Mouse (Mus musculus) myocyte (in vitro differentiated cells): ENCODE data around the gene Gm20388. TPM values are rescaled to one million over a fixed set of nuclear protein-coding genes. Genes with fewer than 3 reads are reported as not detected.

Experiments
- H3K27me3 ChIP-seq: one replicate; pipeline ENCODE4 v1.6.1; 2011; ENCODE audit not compliant: control insufficient read depth, insufficient read depth, insufficient read length
- H3K36me3 ChIP-seq: one replicate; pipeline ENCODE4 v1.6.1; 2011; ENCODE audit not compliant: control insufficient read depth, insufficient read depth
- H3K4me2 ChIP-seq: one replicate; pipeline ENCODE4 v1.6.1; 2011; ENCODE audit warnings: low read depth, control low read depth
- H3K4me3 ChIP-seq: one replicate; pipeline ENCODE4 v1.5.1; 2011; ENCODE audit warnings: mild to moderate bottlenecking, control low read depth, moderate library complexity
- H3K79me2 ChIP-seq: one replicate; pipeline ENCODE4 v1.6.1; 2011; ENCODE audit not compliant: control insufficient read depth, insufficient read depth
- H3ac ChIP-seq: one replicate; pipeline ENCODE4 v1.6.1; 2011; ENCODE audit not compliant: control insufficient read depth, insufficient read length
- CEBPB ChIP-seq: IDR thresholded peaks from 2 replicates; pipeline ENCODE4 v1.6.1; 2011; ENCODE audit warnings: mild to moderate bottlenecking, moderate library complexity; ENCODE audit not compliant: poor library complexity, insufficient read depth, severe bottlenecking
- E2F4 ChIP-seq: IDR thresholded peaks from one replicate; pipeline ENCODE4 v1.6.1; 2011; ENCODE audit warnings: mild to moderate bottlenecking, control low read depth, moderate library complexity; ENCODE audit not compliant: insufficient read depth
- MAX ChIP-seq: IDR thresholded peaks from one replicate; pipeline ENCODE4 v1.6.1; 2011; ENCODE audit warnings: low read depth, mild to moderate bottlenecking, control low read depth
- MYOD1 ChIP-seq, 3 experiments: IDR thresholded peaks; one replicate each; pipeline ENCODE4 v1.6.1; 2011; ENCODE audit warnings: control low read depth in 2 of 3, low read depth in 2 of 3, mild to moderate bottlenecking in 2 of 3, moderate library complexity in 1 of 3; ENCODE audit not compliant: insufficient read length in 2 of 3, control insufficient read depth in 1 of 3
- MYOG ChIP-seq, 3 experiments: IDR thresholded peaks; one replicate each; pipeline ENCODE4 v1.6.1; 2011; ENCODE audit warnings: control low read depth in 2 of 3, low read depth in 2 of 3, mild to moderate bottlenecking in 2 of 3; ENCODE audit not compliant: insufficient read length in 2 of 3, control insufficient read depth in 1 of 3, insufficient read depth in 1 of 3
- POLR2A ChIP-seq: IDR thresholded peaks from one replicate; pipeline ENCODE4 v1.6.1; 2011; ENCODE audit warnings: low read depth, mild to moderate bottlenecking, control low read depth, moderate library complexity; ENCODE audit not compliant: insufficient read length
- POLR2AphosphoS2 ChIP-seq: IDR thresholded peaks from one replicate; pipeline ENCODE4 v1.6.1; 2011; ENCODE audit warnings: low read depth, control low read depth; ENCODE audit not compliant: insufficient read length
- REST ChIP-seq: IDR thresholded peaks from one replicate; pipeline ENCODE4 v1.6.1; 2011; ENCODE audit warnings: mild to moderate bottlenecking, control low read depth, moderate library complexity; ENCODE audit not compliant: insufficient read depth, insufficient read length
- SRF ChIP-seq: IDR thresholded peaks from one replicate; pipeline ENCODE4 v1.6.1; 2011; ENCODE audit warnings: low read depth; ENCODE audit not compliant: control insufficient read depth, insufficient read length
- TCF12 ChIP-seq: IDR thresholded peaks from one replicate; pipeline ENCODE4 v1.6.1; 2011; ENCODE audit warnings: mild to moderate bottlenecking, control low read depth; ENCODE audit not compliant: poor library complexity, insufficient read depth, severe bottlenecking
- TCF3 ChIP-seq: IDR thresholded peaks from one replicate; pipeline ENCODE4 v1.6.1; 2011; ENCODE audit warnings: low read depth, control low read depth; ENCODE audit not compliant: insufficient read length
- USF1 ChIP-seq: IDR thresholded peaks from one replicate; pipeline ENCODE4 v1.6.1; 2011; ENCODE audit warnings: low read depth, mild to moderate bottlenecking, control low read depth, moderate library complexity
- polyA plus RNA-seq: library from polyadenylated mRNA; unstranded; fragments of >200 nt; fragmentation: generic; extraction: Trizol; gene quantifications from one replicate; pipeline ENCODE4 v1.2.1, GENCODE M21; 2012; ENCODE audit warnings: missing spikeins

Gene Gm20388
- polyA plus RNA-seq, 1 experiment, result 15.3 TPM

DNA sequence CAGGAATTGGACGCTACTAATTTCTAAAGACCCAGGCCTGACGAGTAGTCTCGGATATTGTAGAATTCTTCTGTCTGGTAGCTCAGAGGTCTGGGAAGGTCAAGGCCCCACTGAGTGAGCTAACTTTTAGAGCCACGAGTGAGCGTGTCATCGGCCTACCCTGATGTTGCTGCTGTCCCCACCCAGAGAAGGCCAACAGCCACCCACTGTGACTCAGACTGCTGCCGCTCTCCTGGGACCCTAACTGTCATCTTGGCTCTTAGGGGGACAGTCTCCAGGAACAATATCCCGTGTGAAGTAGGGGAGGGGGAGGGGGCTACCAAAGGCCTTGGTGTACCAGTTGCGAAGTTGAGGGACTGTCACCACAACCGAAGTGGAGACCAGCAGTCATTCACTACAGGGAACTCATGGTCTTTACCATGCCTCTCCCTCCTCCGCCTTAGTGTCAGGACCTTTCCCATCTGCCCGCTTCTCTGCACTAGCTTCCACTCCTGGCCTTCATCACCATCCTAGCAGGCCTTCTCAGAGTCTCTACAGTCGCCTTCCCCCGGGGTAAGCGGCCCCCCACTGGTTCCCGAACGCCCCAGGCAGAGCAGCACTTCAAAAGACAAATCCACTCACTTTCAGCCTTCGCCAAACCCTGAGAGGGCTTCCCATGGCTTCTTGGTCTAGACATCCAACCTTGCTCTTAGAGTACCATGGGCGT lies 2036.6 kb downstream of the Gm20388 start:
- peak overlapping the region; percentile 78 for H3K4me2 ChIP-seq
- no peak overlapping the region for H3ac ChIP-seq
- H3K4me3 ChIP-seq, result peak overlapping the region; percentile 18
- no peak for TF ChIP-seq USF1
- TF ChIP-seq TCF3, result no peak
- no peak for TF ChIP-seq POLR2A
- no peak for TF ChIP-seq MAX
- no peak for TF ChIP-seq MYOG (IDR thresholded peaks at IDR 0.05; ENCODE audit: control insufficient read depth in 1 of 3, insufficient read depth in 1 of 3, insufficient read length in 2 of 3, low read depth in 2 of 3)
- TF ChIP-seq MYOD1 (IDR thresholded peaks at IDR 0.05; ENCODE audit: control insufficient read depth in 1 of 3, insufficient read length in 2 of 3, low read depth in 2 of 3), result no peak
- TF ChIP-seq E2F4, result no peak
- no peak for TF ChIP-seq REST
- no peak for TF ChIP-seq SRF
- TF ChIP-seq POLR2AphosphoS2, result no peak
- H3K27me3 ChIP-seq, result no peaks in the 10 kb centered on the region
- peaks cover 13% of the 10 kb centered on the region for H3K79me2 ChIP-seq
- H3K36me3 ChIP-seq, result no peaks in the 10 kb centered on the region

DNA sequence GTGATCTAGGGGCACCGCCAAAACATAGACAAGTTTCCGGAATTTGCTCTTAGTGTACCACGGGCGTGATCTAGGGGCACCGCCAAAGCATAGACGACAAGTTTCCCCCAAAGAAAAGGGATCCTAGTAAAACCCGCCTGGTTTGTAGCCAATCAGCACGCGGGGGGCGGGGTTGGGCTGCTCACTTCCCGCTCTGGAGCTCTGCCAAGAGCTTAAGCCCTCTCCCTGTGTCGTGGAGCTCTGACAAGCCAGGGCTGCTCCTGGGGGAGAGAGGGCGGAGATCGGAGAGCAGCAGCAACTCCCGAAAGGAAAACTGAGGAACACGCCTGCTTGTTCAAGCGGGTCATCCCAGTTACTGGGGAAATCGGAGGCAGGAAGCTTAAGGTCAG lies 2037.1 kb downstream of the Gm20388 start:
- TF ChIP-seq POLR2AphosphoS2 (no peak), POLR2A (peak; percentile 56)
- H3K27me3 ChIP-seq, result no peaks in the 10 kb centered on the region
- no peak overlapping the region for H3ac ChIP-seq
- no peaks in the 10 kb centered on the region for H3K36me3 ChIP-seq
- peak overlapping the region; percentile 78 for H3K4me2 ChIP-seq
- peak overlapping the region; percentile 18 for H3K4me3 ChIP-seq
- H3K79me2 ChIP-seq, result peaks cover 19% of the 10 kb centered on the region

DNA sequence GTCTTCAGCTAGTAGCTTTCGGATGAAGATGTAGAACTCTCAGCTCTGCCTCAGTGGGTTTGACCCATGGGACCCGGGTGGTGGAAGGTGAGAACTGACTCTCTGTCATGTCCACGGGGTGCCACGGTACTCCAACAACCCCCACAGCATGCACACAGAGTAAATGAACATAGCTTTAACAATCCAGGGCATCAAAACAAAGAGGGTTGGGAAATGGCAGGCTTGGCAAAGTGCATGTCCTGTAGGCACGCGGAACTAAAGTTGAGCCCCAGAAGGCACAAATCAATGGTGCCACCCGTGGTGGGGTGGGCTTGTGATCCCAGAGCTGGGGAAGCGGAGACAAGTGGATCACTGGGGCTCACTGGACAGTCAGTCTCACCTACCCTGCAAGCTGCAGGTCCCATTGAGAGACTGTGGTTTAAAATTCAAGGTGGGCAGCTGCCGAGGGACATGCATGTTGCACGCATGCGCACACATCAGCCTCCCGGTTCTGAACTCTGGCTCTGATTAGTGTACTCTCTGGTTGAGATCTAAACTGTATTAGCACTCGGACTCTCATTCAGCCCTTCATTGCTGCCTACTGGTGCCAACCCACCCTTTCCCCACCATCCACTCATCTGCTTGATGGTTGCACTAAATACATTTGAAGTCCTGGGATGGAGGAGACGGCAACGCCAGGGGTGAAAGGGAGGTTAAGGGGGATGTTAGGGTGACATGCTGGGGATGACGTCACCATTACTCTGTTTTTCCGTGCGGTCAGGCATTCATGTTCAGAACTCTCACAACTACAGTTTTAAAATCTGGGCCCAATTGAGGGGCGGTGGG lies 2037.9 kb downstream of the Gm20388 start:
- Histone ChIP-seq H3ac (no peak overlapping the region), H3K79me2 (peaks cover 26% of the 10 kb centered on the region), H3K4me3 (peak overlapping the region; percentile 18), H3K27me3 (no peaks in the 10 kb centered on the region), H3K4me2 (peak overlapping the region; percentile 78), H3K36me3 (no peaks in the 10 kb centered on the region)
- TF ChIP-seq MYOG (IDR thresholded peaks at IDR 0.05; ENCODE audit: control insufficient read depth in 1 of 3, insufficient read depth in 1 of 3, insufficient read length in 2 of 3, low read depth in 2 of 3) (no peak), TCF3 (no peak), E2F4 (no peak), REST (no peak)

GRCm38 (mm10) chr8:121949222-121949800 lies 2038.7 kb downstream of the Gm20388 start, which contains the start of gene Banp:
Banp (plus strand) TSS chr8:121949750.
- Histone ChIP-seq H3K27me3 (no peaks in the 10 kb centered on the region), H3K79me2 (peaks cover 30% of the 10 kb centered on the region), H3K4me3 (peak within 1 kb of the TSS; percentile 70), H3ac (peak within 1 kb of the TSS; percentile 83), H3K4me2 (peak within 1 kb of the TSS; percentile 89), H3K36me3 (no peaks in the 10 kb centered on the region)
- TF ChIP-seq MAX, result no peak
- TF ChIP-seq REST, result no peak
- no peak for TF ChIP-seq MYOD1 (IDR thresholded peaks at IDR 0.05; ENCODE audit: control insufficient read depth in 1 of 3, insufficient read length in 2 of 3, low read depth in 2 of 3)
- no peak for TF ChIP-seq E2F4
- TF ChIP-seq MYOG (IDR thresholded peaks at IDR 0.05; ENCODE audit: control insufficient read depth in 1 of 3, insufficient read depth in 1 of 3, insufficient read length in 2 of 3, low read depth in 2 of 3), result peak in 1 of 3 experiments; percentile 16
- TF ChIP-seq POLR2AphosphoS2, result no peak
- TF ChIP-seq POLR2A, result no peak
- no peak for TF ChIP-seq SRF

GRCm38 (mm10) chr8:121949941-121950748 lies 2039.5 kb downstream of the Gm20388 start:
- Histone ChIP-seq H3ac (peak overlapping the region; percentile 83), H3K4me2 (peak overlapping the region; percentile 89), H3K27me3 (no peaks in the 10 kb centered on the region), H3K36me3 (no peaks in the 10 kb centered on the region), H3K4me3 (peak overlapping the region; percentile 70), H3K79me2 (peaks cover 30% of the 10 kb centered on the region)
- no peak for TF ChIP-seq TCF12
- peak in 1 of 3 experiments; percentile 50 for TF ChIP-seq MYOG (IDR thresholded peaks at IDR 0.05; ENCODE audit: control insufficient read depth in 1 of 3, insufficient read depth in 1 of 3, insufficient read length in 2 of 3, low read depth in 2 of 3)
- peak in 1 of 3 experiments; percentile 15 for TF ChIP-seq MYOD1 (IDR thresholded peaks at IDR 0.05; ENCODE audit: control insufficient read depth in 1 of 3, insufficient read length in 2 of 3, low read depth in 2 of 3)
- TF ChIP-seq POLR2A, result peak; percentile 70
- peak; percentile 66 for TF ChIP-seq SRF
- no peak for TF ChIP-seq CEBPB
- TF ChIP-seq REST, result no peak
- no peak for TF ChIP-seq TCF3
- no peak for TF ChIP-seq E2F4
- TF ChIP-seq MAX, result peak; percentile 41
- peak; percentile 54 for TF ChIP-seq POLR2AphosphoS2
- TF ChIP-seq USF1, result peak; percentile 3
